Mouse (Mus musculus) lung, embryonic 16.5 days (tissue): ENCODE results near the gene Tbccd1. TPM values are rescaled to one million over a fixed set of nuclear protein-coding genes. Genes with fewer than 3 reads are reported as not detected.

Source experiments
- ATAC-seq: fragments of 200-750 bp; cut with Nextera tagmentation; 2 replicates; pipeline ENCODE4 v1.8.0; 2017; ENCODE audit warnings: low read depth, mild to moderate bottlenecking, moderate library complexity
- H3K27ac ChIP-seq: fragments of 300-500 bp; sonication (generic); 2 replicates; pipeline ENCODE4 v1.5.1; 2014; ENCODE audit warnings: mild to moderate bottlenecking, control low read depth, low read length
- H3K27me3 ChIP-seq: fragments of 300-500 bp; sonication (generic); 2 replicates; pipeline ENCODE4 v1.6.1; 2014; ENCODE audit warnings: low read depth, low read length, mixed read lengths; ENCODE audit not compliant: control insufficient read depth, insufficient read depth
- H3K36me3 ChIP-seq: fragments of 300-500 bp; sonication (generic); 2 replicates; pipeline ENCODE4 v1.6.1; 2014; ENCODE audit warnings: low read length; ENCODE audit not compliant: control insufficient read depth, insufficient read depth
- H3K4me1 ChIP-seq: fragments of 300-500 bp; sonication (generic); replicated peaks from 2 replicates; pipeline ENCODE4 v1.6.1; 2014; ENCODE audit warnings: low read length, mixed read lengths; ENCODE audit not compliant: control insufficient read depth, insufficient read depth
- H3K4me2 ChIP-seq: fragments of 300-500 bp; sonication (generic); 2 replicates; pipeline ENCODE4 v1.6.1; 2014; ENCODE audit warnings: low read depth, low read length, control low read depth
- H3K4me3 ChIP-seq: fragments of 300-500 bp; sonication (generic); 2 replicates; pipeline ENCODE4 v1.5.1; 2014; ENCODE audit warnings: mild to moderate bottlenecking, low read length, control low read depth
- H3K9ac ChIP-seq: fragments of 300-500 bp; sonication (generic); 2 replicates; pipeline ENCODE4 v1.6.1; 2014; ENCODE audit warnings: low read length, control low read depth
- H3K9me3 ChIP-seq: fragments of 300-500 bp; sonication (generic); 2 replicates; pipeline ENCODE4 v1.6.1; 2016; ENCODE audit warnings: low read length; ENCODE audit not compliant: control insufficient read depth
- WGBS: fragments of 180-500 bp; shearing (Covaris S2); extraction: QIAGEN DNeasy Blood & Tissue Kit; methylation state at CpG from one replicate; pipeline ENCODE4 v1.1.7; 2014; 5-methylcytosine and 5-hydroxymethylcytosine counted together
- polyA plus RNA-seq: library from polyadenylated mRNA; unstranded; fragments of >200 nt; fragmentation: Nextera tagmentation; extraction: Ambion mirVana; gene quantifications from 2 replicates; pipeline ENCODE4 v1.2.1, GENCODE M21; 2015

The Tbccd1 gene
- polyA plus RNA-seq, 1 experiment from 2014 or later: 27.4 TPM

DNA sequence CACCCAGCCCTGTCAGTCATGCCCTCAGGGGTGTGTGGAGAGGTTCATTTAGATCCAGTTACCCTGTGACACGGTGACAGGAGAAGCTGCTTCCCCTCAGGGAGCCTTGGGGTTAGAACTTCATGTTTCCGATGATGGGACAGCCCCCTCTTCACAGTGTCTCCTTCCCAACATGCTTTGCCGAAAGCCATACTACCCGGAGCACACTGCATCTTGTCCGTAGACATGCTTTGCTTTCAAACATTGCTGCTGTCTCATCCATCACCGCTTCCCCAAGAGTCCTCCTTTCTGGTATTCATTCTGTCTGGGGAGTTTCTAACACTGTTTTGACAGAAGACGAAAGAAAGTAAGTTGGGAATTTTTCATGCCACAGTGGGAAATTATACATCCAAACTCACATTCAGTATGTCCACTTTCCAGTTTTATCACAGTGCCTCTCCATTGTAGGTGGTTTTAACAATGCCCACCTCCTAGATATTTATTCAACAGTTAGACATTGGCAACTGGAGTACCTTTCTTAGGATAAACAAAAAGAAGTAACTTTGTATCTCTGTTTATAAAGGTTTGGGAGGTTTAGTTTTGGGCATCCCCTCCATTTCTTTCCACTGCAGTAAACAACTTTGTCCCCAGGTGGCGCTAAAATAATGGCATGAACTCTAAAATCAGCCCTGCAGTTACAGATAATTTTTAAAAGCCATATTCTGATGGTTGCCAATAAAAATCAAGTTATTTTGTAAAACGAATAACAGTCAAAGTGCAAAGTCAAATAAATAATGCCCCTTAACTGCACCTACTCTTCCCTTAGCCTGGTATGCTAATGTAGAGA is 19.0 kb upstream of the Tbccd1 start:
- Histone ChIP-seq H3K4me2 (no peak overlapping the region), H3K4me1 (no peaks in the 10 kb centered on the region), H3K9ac (no peak overlapping the region), H3K9me3 (no peaks in the 10 kb centered on the region), H3K27me3 (no peaks in the 10 kb centered on the region), H3K36me3 (peaks cover 4% of the 10 kb centered on the region), H3K4me3 (no peak overlapping the region), H3K27ac (no peak overlapping the region)
- no peak for ATAC-seq
- 31% methylated on average over 9 of the region's 9 CpGs for WGBS

- Histone ChIP-seq H3K9me3 (no peaks in the 10 kb centered on the region), H3K9ac (no peak overlapping the region), H3K4me3 (no peak overlapping the region), H3K27ac (no peak overlapping the region), H3K27me3 (no peaks in the 10 kb centered on the region), H3K4me2 (no peak overlapping the region), H3K4me1 (no peaks in the 10 kb centered on the region), H3K36me3 (peaks cover 25% of the 10 kb centered on the region)
- ATAC-seq: no peak
- WGBS: 72% methylated on average over 4 of the region's 4 CpGs
Measured at GRCm38 (mm10) chr16:22873369-22873768, 15.9 kb upstream of the Tbccd1 start.

GRCm38 (mm10) chr16:22872397-22872796 is 14.9 kb upstream of the Tbccd1 start:
- H3K4me2 ChIP-seq: no peak overlapping the region
- H3K4me3 ChIP-seq: no peak overlapping the region
- no peak for ATAC-seq
- peaks cover 26% of the 10 kb centered on the region for H3K36me3 ChIP-seq
- H3K27me3 ChIP-seq: no peaks in the 10 kb centered on the region
- 95% methylated on average over 8 of the region's 8 CpGs for WGBS
- no peak overlapping the region for H3K27ac ChIP-seq
- H3K9me3 ChIP-seq: no peaks in the 10 kb centered on the region
- H3K4me1 ChIP-seq: no peaks in the 10 kb centered on the region
- no peak overlapping the region for H3K9ac ChIP-seq

GRCm38 (mm10) chr16:22856773-22857172 is 696 bp downstream of the Tbccd1 start:
- peak overlapping the region; percentile 65 for H3K9ac ChIP-seq
- peak overlapping the region; percentile 56; the same call in 1 of the 2 replicates for H3K27ac ChIP-seq
- H3K4me3 ChIP-seq: peak overlapping the region; percentile 99
- no peaks in the 10 kb centered on the region; the same call in 1 of the 2 replicates for H3K36me3 ChIP-seq
- no peaks in the 10 kb centered on the region for H3K27me3 ChIP-seq
- H3K4me1 ChIP-seq: peaks cover 11% of the 10 kb centered on the region
- H3K4me2 ChIP-seq: peak overlapping the region; percentile 91
- no peaks in the 10 kb centered on the region for H3K9me3 ChIP-seq
- WGBS: 11% methylated on average over 9 of the region's 9 CpGs
- no peak for ATAC-seq

DNA sequence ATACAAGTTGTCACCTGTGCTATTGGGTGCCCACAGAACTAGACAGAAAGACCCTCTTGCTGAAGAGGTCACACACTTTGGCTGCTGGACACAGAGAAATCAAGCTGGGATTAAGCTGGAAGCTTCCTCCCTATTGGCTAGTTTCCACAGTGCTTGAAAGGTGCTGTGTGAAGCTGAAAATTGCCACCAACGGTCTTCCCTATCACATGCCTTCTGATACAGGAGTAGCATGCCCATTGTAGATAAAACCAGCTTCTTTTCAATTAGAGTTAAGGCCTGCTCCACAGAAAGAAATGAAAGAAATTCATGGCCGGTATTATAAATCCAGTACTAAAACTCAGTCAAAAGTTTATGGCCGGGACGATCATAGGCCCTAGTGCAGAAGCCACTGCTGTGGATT is 4.8 kb downstream of the Tbccd1 start:
- H3K36me3 ChIP-seq: no peaks in the 10 kb centered on the region
- H3K27me3 ChIP-seq: no peaks in the 10 kb centered on the region
- 92% methylated on average over 4 of the region's 4 CpGs for WGBS
- H3K4me3 ChIP-seq: no peak overlapping the region
- H3K9ac ChIP-seq: no peak overlapping the region
- no peak overlapping the region for H3K27ac ChIP-seq
- no peak for ATAC-seq
- peaks cover 4% of the 10 kb centered on the region for H3K4me1 ChIP-seq
- no peak overlapping the region for H3K4me2 ChIP-seq
- no peaks in the 10 kb centered on the region for H3K9me3 ChIP-seq

DNA sequence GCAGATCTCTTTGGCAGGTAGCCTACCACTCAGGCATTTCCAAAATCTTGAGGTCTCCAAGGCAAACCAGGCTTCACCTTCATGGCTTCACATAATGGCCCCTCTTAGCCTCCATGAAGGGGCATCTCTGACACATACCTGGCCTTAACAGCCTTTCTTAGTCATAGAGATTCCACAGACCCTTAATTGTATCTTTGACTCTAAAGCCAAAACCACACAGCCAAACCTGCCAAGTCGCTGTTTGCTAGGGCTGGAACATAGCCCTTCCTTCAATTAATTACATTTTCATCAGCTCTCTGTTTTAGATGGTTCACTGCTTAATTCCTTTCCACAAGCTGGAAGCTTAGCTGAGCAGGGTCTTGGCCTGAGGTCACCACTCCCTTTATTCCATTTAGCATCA is 9.1 kb downstream of the Tbccd1 start:
- no peak for ATAC-seq
- Histone ChIP-seq H3K9me3 (no peaks in the 10 kb centered on the region), H3K27me3 (no peaks in the 10 kb centered on the region), H3K36me3 (no peaks in the 10 kb centered on the region), H3K4me2 (no peak overlapping the region), H3K4me3 (no peak overlapping the region), H3K4me1 (peaks cover 6% of the 10 kb centered on the region), H3K9ac (no peak overlapping the region), H3K27ac (no peak overlapping the region)
- 94% methylated on average over 1 of the region's 1 CpGs for WGBS

GRCm38 (mm10) chr16:22847686-22848085 is 9.8 kb downstream of the Tbccd1 start:
- Histone ChIP-seq H3K36me3 (no peaks in the 10 kb centered on the region), H3K4me3 (no peak overlapping the region), H3K9me3 (no peaks in the 10 kb centered on the region), H3K4me2 (no peak overlapping the region), H3K27ac (no peak overlapping the region), H3K27me3 (no peaks in the 10 kb centered on the region), H3K9ac (no peak overlapping the region), H3K4me1 (peaks cover 6% of the 10 kb centered on the region)
- no peak for ATAC-seq
- WGBS: 69% methylated on average over 1 of the region's 1 CpGs

DNA sequence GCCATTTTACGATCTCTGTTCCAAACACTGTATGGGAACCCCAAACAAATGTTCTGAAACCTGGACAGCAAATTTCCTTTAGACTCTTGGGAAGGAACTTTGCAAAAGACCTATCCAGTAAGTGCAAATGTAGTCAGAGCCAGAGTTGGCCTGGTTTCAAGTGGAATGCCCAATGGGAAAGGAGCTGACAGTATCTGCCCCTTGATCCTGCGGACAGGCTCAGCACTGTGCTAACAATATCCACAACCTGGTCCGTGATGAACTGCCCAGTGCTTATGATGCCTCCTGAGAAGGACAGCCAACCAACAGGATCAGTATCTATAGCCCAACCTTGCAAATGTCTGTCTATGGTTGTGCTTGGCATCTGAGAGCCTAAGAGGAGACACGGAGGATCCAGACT is 12.0 kb downstream of the Tbccd1 start:
- 77% methylated on average over 4 of the region's 4 CpGs for WGBS

GRCm38 (mm10) chr16:22844834-22845233 is 12.6 kb downstream of the Tbccd1 start:
- no peak for ATAC-seq
- peaks cover 3% of the 10 kb centered on the region; the same call in 1 of the 2 replicates for H3K36me3 ChIP-seq

More for the DNA sequence above, 12.0 kb downstream of the Tbccd1 start:
- no peak overlapping the region for H3K9ac ChIP-seq
- H3K36me3 ChIP-seq: peaks cover 3% of the 10 kb centered on the region; the same call in 1 of the 2 replicates
- ATAC-seq: no peak
- H3K9me3 ChIP-seq: no peaks in the 10 kb centered on the region
- H3K4me2 ChIP-seq: no peak overlapping the region
- H3K4me1 ChIP-seq: peaks cover 6% of the 10 kb centered on the region
- H3K27ac ChIP-seq: no peak overlapping the region
- H3K4me3 ChIP-seq: no peak overlapping the region
- H3K27me3 ChIP-seq: no peaks in the 10 kb centered on the region

More at GRCm38 (mm10) chr16:22844834-22845233, 12.6 kb downstream of the Tbccd1 start:
- peaks cover 6% of the 10 kb centered on the region for H3K4me1 ChIP-seq
- H3K9me3 ChIP-seq: no peaks in the 10 kb centered on the region
- H3K4me2 ChIP-seq: peak overlapping the region; percentile 83
- H3K27me3 ChIP-seq: no peaks in the 10 kb centered on the region
- no peak overlapping the region for H3K27ac ChIP-seq
- peak overlapping the region; percentile 74 for H3K9ac ChIP-seq
- WGBS: 55% methylated on average over 5 of the region's 5 CpGs
- H3K4me3 ChIP-seq: peak overlapping the region; percentile 57
